8 mouse cellular contexts compared by ENCODE assay signal in the genomic region with DNA sequence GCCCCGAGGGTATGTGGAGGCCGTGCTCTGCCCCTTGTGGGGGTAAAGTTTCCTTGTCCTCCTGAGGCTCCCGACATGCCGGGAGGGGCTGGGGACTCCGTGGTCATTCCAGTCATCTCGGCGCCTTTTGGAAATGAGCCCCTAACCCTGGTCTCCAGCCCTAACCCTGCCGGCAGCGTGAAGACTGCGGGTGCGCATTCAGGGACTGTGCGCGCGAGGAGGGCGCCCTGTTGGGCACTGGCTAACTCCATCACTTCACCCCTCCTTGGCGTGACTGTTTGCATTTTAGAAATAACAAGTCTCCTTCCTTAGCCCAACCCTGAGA. TPM values are rescaled to one million over a fixed set of nuclear protein-coding genes. Genes with fewer than 3 reads are reported as not detected.
DNase-seq lines count a peak whose midpoint lies in the region; ATAC-seq and TF ChIP-seq lines count a peak whose summit lies in the region.

No protein-coding gene starts in this region.

- no peaks in the 10 kb centered on the region for H3K36me3 ChIP-seq in forebrain, embryonic 11.5 days (ENCODE audit: control insufficient read depth, insufficient read depth, low read length)
- no peaks in the 10 kb centered on the region for H3K36me3 ChIP-seq in limb, embryonic 11.5 days (ENCODE audit: control insufficient read depth, insufficient read depth, low read length)
- H3K36me3 ChIP-seq in neural tube, embryonic 15.5 days = no peaks in the 10 kb centered on the region
- H3K36me3 ChIP-seq in thymus, adult 2 months (ENCODE audit: control insufficient read depth, insufficient read depth, low read length) = no peaks in the 10 kb centered on the region

- H3K27ac ChIP-seq in layer of hippocampus, adult 2 months = peak overlapping the region; percentile 65; the same call in 1 of the 2 replicates
- no peak overlapping the region for H3K27ac ChIP-seq in forebrain, embryonic 11.5 days (ENCODE audit: low read depth, low read length)
- no peak overlapping the region for H3K27ac ChIP-seq in limb, embryonic 11.5 days (replicated peaks; ENCODE audit: low read depth, low read length)
- H3K27ac ChIP-seq in neural tube, embryonic 15.5 days (replicated peaks) = peak overlapping the region; percentile 66
- no peak overlapping the region for H3K27ac ChIP-seq in thymus, adult 2 months (ENCODE audit: control insufficient read depth, insufficient read depth, low read length)

- H3K27me3 ChIP-seq in forebrain, embryonic 11.5 days (ENCODE audit: control insufficient read depth, insufficient read depth, low read length) = peaks cover 16% of the 10 kb centered on the region
- H3K27me3 ChIP-seq in limb, embryonic 11.5 days (ENCODE audit: control insufficient read depth, insufficient read depth, low read length) = peaks cover 39% of the 10 kb centered on the region
- H3K27me3 ChIP-seq in neural tube, embryonic 15.5 days (replicated peaks) = peaks cover 8% of the 10 kb centered on the region
- H3K27me3 ChIP-seq in thymus, adult 2 months (ENCODE audit: control insufficient read depth, insufficient read depth, low read length) = peaks cover 6% of the 10 kb centered on the region

- no peak; the same call in 1 of the 2 replicates for ATAC-seq in forebrain, embryonic 11.5 days (replicated peaks; ENCODE audit: low FRiP score)
- ATAC-seq in limb, embryonic 11.5 days (ENCODE audit: insufficient number of reproducible peaks, low FRiP score, low TSS enrichment, low read depth) = 0 out of 2 replicates have a peak, but pooled peaks have one; percentile 19
- ATAC-seq in neural tube, embryonic 15.5 days (ENCODE audit: low FRiP score) = peak; percentile 14; the same call in 1 of the 2 replicates

- DNase-seq in layer of hippocampus, adult 2 months (ENCODE audit: low spot score in 2 of 2) = no peak
- DNase-seq in layer of hippocampus, postnatal 25 days (ENCODE audit: extremely low spot score in 1 of 2, low spot score in 1 of 2) = no peak
- no peak for DNase-seq in forebrain, embryonic 11.5 days (ENCODE audit: low spot score)
- peak; percentile 72 for DNase-seq in limb, embryonic 11.5 days (ENCODE audit: low spot score)
- DNase-seq in thymus, adult 2 months = no peak
- DNase-seq in ovary, postnatal 36 days (ENCODE audit: low spot score) = no peak
- no peak for DNase-seq in adrenal gland, postnatal 14 days

- 2% methylated on average over 16 of the region's 16 CpGs for WGBS in forebrain, embryonic 11.5 days
- WGBS in limb, embryonic 11.5 days = 1% methylated on average over 16 of the region's 16 CpGs
- WGBS in neural tube, embryonic 15.5 days = 0% methylated on average over 16 of the region's 16 CpGs
- WGBS in thymus, adult 2 months = 6% methylated on average over 16 of the region's 16 CpGs

- peaks cover 35% of the 10 kb centered on the region for H3K4me1 ChIP-seq in forebrain, embryonic 11.5 days (replicated peaks; ENCODE audit: control insufficient read depth, insufficient read depth, low read length)
- 0 out of 2 replicates have a peak, but pooled peaks cover 4% of the 10 kb centered on the region for H3K4me1 ChIP-seq in limb, embryonic 11.5 days (ENCODE audit: control insufficient read depth, insufficient read depth, low read length)
- peaks cover 52% of the 10 kb centered on the region for H3K4me1 ChIP-seq in neural tube, embryonic 15.5 days
- no peaks in the 10 kb centered on the region for H3K4me1 ChIP-seq in thymus, adult 2 months (replicated peaks; ENCODE audit: control insufficient read depth, insufficient read depth, low read length)

- peak overlapping the region; percentile 72 for H3K9ac ChIP-seq in forebrain, embryonic 11.5 days (ENCODE audit: low read length)
- no peak overlapping the region for H3K9ac ChIP-seq in limb, embryonic 11.5 days (ENCODE audit: low read length)
- H3K9ac ChIP-seq in neural tube, embryonic 15.5 days (replicated peaks) = peak overlapping the region; percentile 67

- H3K4me2 ChIP-seq in forebrain, embryonic 11.5 days (ENCODE audit: low read depth, low read length, severe bottlenecking) = peak overlapping the region; percentile 94
- peak overlapping the region; percentile 92 for H3K4me2 ChIP-seq in limb, embryonic 11.5 days (ENCODE audit: low read depth, severe bottlenecking)
- H3K4me2 ChIP-seq in neural tube, embryonic 15.5 days = peak overlapping the region; percentile 90

- H3K9me3 ChIP-seq in forebrain, embryonic 11.5 days (ENCODE audit: control insufficient read depth, low read length) = no peaks in the 10 kb centered on the region
- no peaks in the 10 kb centered on the region for H3K9me3 ChIP-seq in limb, embryonic 11.5 days (ENCODE audit: control insufficient read depth, low read length)
- no peaks in the 10 kb centered on the region for H3K9me3 ChIP-seq in neural tube, embryonic 15.5 days (replicated peaks)

- 0 out of 2 replicates have a peak, but pooled peaks have one; percentile 4 for TF ChIP-seq CTCF in layer of hippocampus, adult 2 months (conservative IDR thresholded peaks at IDR 0.05)
- TF ChIP-seq CTCF in thymus, adult 2 months (IDR thresholded peaks at IDR 0.05; ENCODE audit: borderline replicate concordance, control insufficient read depth, extremely low read depth, insufficient read depth, low read length, poor library complexity) = no peak

- no peak for TF ChIP-seq POLR2A in thymus, adult 2 months (IDR thresholded peaks at IDR 0.05; ENCODE audit: control insufficient read depth, extremely low read depth, insufficient read depth, low read length, poor library complexity)

- H3K4me3 ChIP-seq in layer of hippocampus, adult 2 months = peak overlapping the region; percentile 65
- H3K4me3 ChIP-seq in forebrain, embryonic 11.5 days (ENCODE audit: low read depth, low read length) = peak overlapping the region; percentile 62
- H3K4me3 ChIP-seq in limb, embryonic 11.5 days (ENCODE audit: low read depth, low read length) = peak overlapping the region; percentile 52
- peak overlapping the region; percentile 57 for H3K4me3 ChIP-seq in neural tube, embryonic 15.5 days (replicated peaks)
- no peak overlapping the region for H3K4me3 ChIP-seq in thymus, adult 2 months (ENCODE audit: control insufficient read depth, insufficient read depth, low read length)

RNA-seq across cellular contexts. Expression of gene Chrna4, which starts 4.0 kb away (rescaled TPM):
- 10 to 100 TPM; 14.1 to 15.7 TPM for total RNA-seq in layer of hippocampus, adult 2 months (2021)
- total RNA-seq in layer of hippocampus, postnatal 25 days (2021) = 10 to 100 TPM; 15.8 to 17.8 TPM
- polyA plus RNA-seq in forebrain, embryonic 11.5 days (2014; fragmentation: Nextera tagmentation; extraction: Ambion mirVana) = 18.7 and 19.3 TPM in 2 replicates
- polyA plus RNA-seq in limb, embryonic 11.5 days (2014; fragmentation: Nextera tagmentation; extraction: Ambion mirVana) = 0.95 and 2.8 TPM in 2 replicates
- 38.9 and 47.4 TPM in 2 replicates for polyA plus RNA-seq in neural tube, embryonic 15.5 days (2015; fragmentation: Nextera tagmentation; extraction: Ambion mirVana)
- polyA plus RNA-seq in thymus, adult 2 months (2012; rRNA removed) = 0.18 and 0.27 TPM in 2 replicates
- 5.6 and 9.6 TPM in 2 replicates for total RNA-seq in adrenal gland, postnatal 14 days (2021)

RNA-seq across cellular contexts. Expression of gene Col20a1, which starts 53.0 kb away (rescaled TPM):
- total RNA-seq in layer of hippocampus, adult 2 months (2021) = 1 to 10 TPM; 2.7 to 5.4 TPM
- 1 to 10 TPM; 1.3 to 3.0 TPM for total RNA-seq in layer of hippocampus, postnatal 25 days (2021)
- polyA plus RNA-seq in forebrain, embryonic 11.5 days (2014; fragmentation: Nextera tagmentation; extraction: Ambion mirVana) = 0.16 and 0.23 TPM in 2 replicates
- polyA plus RNA-seq in limb, embryonic 11.5 days (2014; fragmentation: Nextera tagmentation; extraction: Ambion mirVana) = 0.15 and 0.71 TPM in 2 replicates
- polyA plus RNA-seq in neural tube, embryonic 15.5 days (2015; fragmentation: Nextera tagmentation; extraction: Ambion mirVana) = 0.14 and 0.67 TPM in 2 replicates
- polyA plus RNA-seq in thymus, adult 2 months (2012; rRNA removed) = 2.5 and 3.3 TPM in 2 replicates
- total RNA-seq in adrenal gland, postnatal 14 days (2021) = 3.5 and 3.7 TPM in 2 replicates

Comparison
In these comparisons a context has a peak if more than half of its experiments do, and no peak if none do; other contexts are left out.
1. H3K27ac ChIP-seq: peak in layer of hippocampus, adult 2 months (single experiment) and neural tube, embryonic 15.5 days (single experiment); none in forebrain, embryonic 11.5 days (single experiment), limb, embryonic 11.5 days (single experiment) and thymus, adult 2 months (single experiment).
2. Peak in every context shown above with its lines, with median percentiles within 50 percentile points of each other: H3K4me2 ChIP-seq.